Mouse (Mus musculus) intestine, postnatal 0 days (tissue): Measurements from ENCODE around the gene Insrr. TPM values are rescaled to one million over a fixed set of nuclear protein-coding genes. Genes with fewer than 3 reads are reported as not detected.
A peak's percentile ranks its signal among the peaks of the same experiment; 100 is the strongest.

Source experiments
- ATAC-seq: fragments of 200-750 bp; cut with Nextera tagmentation; 2 replicates; pipeline ENCODE4 v1.8.0; 2017; ENCODE audit warnings: mild to moderate bottlenecking, moderate TSS enrichment, moderate library complexity
- H3K27ac ChIP-seq: fragments of 300-500 bp; sonication (generic); 2 replicates; pipeline ENCODE4 v1.5.1; 2014; ENCODE audit warnings: mild to moderate bottlenecking, low read depth, low read length, moderate library complexity
- H3K27me3 ChIP-seq: fragments of 300-500 bp; sonication (generic); replicated peaks from 2 replicates; pipeline ENCODE4 v1.6.1; 2014; ENCODE audit warnings: low read length, mixed read lengths; ENCODE audit not compliant: control insufficient read depth, insufficient read depth
- H3K36me3 ChIP-seq: fragments of 300-500 bp; sonication (generic); 2 replicates; pipeline ENCODE4 v1.6.1; 2014; ENCODE audit warnings: mild to moderate bottlenecking, moderate library complexity; ENCODE audit not compliant: control insufficient read depth, insufficient read depth
- H3K4me1 ChIP-seq: fragments of 300-500 bp; sonication (generic); replicated peaks from 2 replicates; pipeline ENCODE4 v1.6.1; 2014; ENCODE audit warnings: antibody characterized with exemption, low read length, mixed read lengths; ENCODE audit not compliant: control insufficient read depth, insufficient read depth
- H3K4me2 ChIP-seq: fragments of 300-500 bp; sonication (generic); replicated peaks from 2 replicates; pipeline ENCODE4 v1.6.1; 2014; ENCODE audit warnings: low read depth, mild to moderate bottlenecking, moderate library complexity
- H3K4me3 ChIP-seq: fragments of 300-500 bp; sonication (generic); 2 replicates; pipeline ENCODE4 v1.5.1; 2014; ENCODE audit warnings: low read depth, low read length
- H3K9ac ChIP-seq: fragments of 300-500 bp; sonication (generic); 2 replicates; pipeline ENCODE4 v1.6.1; 2014; ENCODE audit warnings: mild to moderate bottlenecking, low read depth, low read length
- H3K9me3 ChIP-seq: fragments of 300-500 bp; sonication (generic); 2 replicates; pipeline ENCODE4 v1.6.1; 2016; ENCODE audit warnings: mixed run types; ENCODE audit not compliant: control insufficient read depth
- CTCF ChIP-seq: sonication (generic); IDR thresholded peaks from 2 replicates; pipeline ENCODE4 v1.5.1; 2016; ENCODE audit warnings: low read depth, mild to moderate bottlenecking, control low read depth, antibody characterized with exemption, moderate library complexity
- WGBS: fragments of 180-500 bp; shearing (Covaris S2); extraction: QIAGEN DNeasy Blood & Tissue Kit; methylation state at CpG from one replicate; pipeline ENCODE4 v1.1.7; 2014; 5-methylcytosine and 5-hydroxymethylcytosine counted together
- polyA plus RNA-seq: library from polyadenylated mRNA; unstranded; fragments of >200 nt; fragmentation: Nextera tagmentation; extraction: Ambion mirVana; gene quantifications from 2 replicates; pipeline ENCODE4 v1.2.1, GENCODE M21; 2015

The Insrr gene
- polyA plus RNA-seq, 1 experiment from 2014 or later = 0.05 TPM

DNA sequence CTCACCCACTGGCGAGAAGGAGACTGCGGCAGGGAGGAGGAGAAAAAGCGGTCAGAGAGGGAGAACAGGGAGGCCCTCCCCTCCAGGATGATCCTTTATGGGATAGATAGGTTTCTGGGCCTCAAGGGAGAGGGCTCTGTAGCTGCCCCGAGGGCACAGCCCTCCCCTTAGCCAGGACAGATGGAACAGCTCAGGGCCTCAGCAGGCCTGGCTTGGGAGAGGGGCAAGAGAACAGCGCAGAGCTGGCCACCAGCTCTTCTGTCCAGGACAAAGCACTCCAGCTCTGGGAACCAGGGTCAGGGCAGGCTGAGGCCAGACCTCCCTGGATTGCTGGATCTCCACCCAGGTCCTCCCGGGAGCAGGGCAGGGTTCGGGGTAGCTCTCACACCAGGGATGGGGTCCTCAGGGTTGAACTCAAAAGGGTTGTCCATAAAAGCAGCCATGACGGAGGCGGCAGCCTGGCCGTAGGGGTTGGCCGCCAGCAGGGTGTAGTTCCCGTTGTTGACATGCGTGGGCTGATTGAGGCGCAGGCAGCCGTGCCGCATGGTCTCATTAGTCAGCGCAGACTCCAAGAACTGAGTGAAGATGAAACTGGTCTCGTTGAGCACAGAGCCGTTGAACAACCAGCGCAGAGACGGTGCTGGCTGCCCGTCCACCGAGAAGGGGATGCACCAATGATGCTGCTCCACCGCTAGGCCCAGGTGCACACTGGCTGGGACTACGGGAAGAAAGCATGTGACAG, 13.3 kb upstream of the Insrr start:
- no peak for ATAC-seq
- no peak overlapping the region for H3K9ac ChIP-seq
- H3K27me3 ChIP-seq = peaks cover 3% of the 10 kb centered on the region; the same call in 1 of the 2 replicates
- TF ChIP-seq CTCF = no peak
- H3K4me1 ChIP-seq = no peaks in the 10 kb centered on the region
- no peak overlapping the region for H3K27ac ChIP-seq
- WGBS = 84% methylated on average over 25 of the region's 25 CpGs
- H3K4me2 ChIP-seq = no peak overlapping the region
- H3K4me3 ChIP-seq = no peak overlapping the region
- H3K36me3 ChIP-seq = no peaks in the 10 kb centered on the region
- H3K9me3 ChIP-seq = no peaks in the 10 kb centered on the region

DNA sequence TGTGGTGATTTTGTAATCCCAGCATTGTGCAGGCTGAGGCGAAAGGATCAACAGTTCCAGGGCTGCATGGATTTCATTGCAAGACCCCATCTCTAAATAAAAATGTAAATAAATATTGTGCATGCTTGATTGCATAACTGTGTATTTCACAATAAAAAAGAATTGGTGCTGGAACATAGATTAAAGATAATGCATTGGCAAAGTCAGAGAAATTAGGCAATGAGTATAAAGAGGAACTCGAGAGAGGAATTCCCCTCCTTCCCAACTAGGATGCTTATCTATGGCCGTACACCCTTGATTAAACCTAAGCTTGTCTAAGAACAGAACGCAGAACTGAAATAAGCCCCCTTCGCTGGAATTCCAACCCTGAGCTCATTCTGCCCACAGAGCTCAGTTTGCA, 11.6 kb upstream of the Insrr start:
- no peak for TF ChIP-seq CTCF
- Histone ChIP-seq H3K36me3 (no peaks in the 10 kb centered on the region), H3K27me3 (peaks cover 3% of the 10 kb centered on the region; the same call in 1 of the 2 replicates), H3K4me3 (no peak overlapping the region), H3K4me2 (no peak overlapping the region), H3K9ac (no peak overlapping the region), H3K9me3 (no peaks in the 10 kb centered on the region), H3K27ac (no peak overlapping the region), H3K4me1 (no peaks in the 10 kb centered on the region)
- ATAC-seq = no peak
- WGBS = 60% methylated on average over 5 of the region's 5 CpGs

DNA sequence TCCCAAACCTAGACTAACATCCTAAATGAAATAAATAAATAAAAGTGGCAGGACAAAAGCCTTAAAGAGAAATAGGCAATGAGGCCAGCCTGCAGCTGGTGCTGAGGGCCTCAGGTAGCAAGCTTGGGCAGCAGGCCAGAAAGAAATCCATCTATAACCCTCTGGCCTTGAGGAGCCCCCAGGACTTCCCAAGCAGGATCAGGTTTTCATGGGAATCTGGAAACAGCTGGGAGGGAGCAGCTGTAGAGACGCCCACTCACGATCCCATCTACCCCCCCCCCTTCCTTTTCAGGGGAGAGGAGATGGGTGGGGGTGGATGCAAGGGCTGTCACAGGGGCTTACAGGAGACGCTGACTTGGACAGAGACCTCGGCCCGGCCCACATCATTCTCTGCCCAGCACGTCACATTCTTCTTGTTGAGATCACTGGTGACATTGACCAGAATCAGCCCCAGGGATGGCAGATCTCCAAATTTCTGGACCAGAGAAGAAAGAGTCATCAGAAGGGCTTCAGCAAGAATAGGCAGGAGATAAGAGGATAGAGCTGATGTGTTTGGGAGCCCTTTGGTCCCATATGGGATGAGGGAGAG, 11.0 kb upstream of the Insrr start:
- no peaks in the 10 kb centered on the region for H3K36me3 ChIP-seq
- no peak overlapping the region for H3K4me3 ChIP-seq
- H3K9me3 ChIP-seq = no peaks in the 10 kb centered on the region
- no peak overlapping the region for H3K4me2 ChIP-seq
- H3K9ac ChIP-seq = no peak overlapping the region
- TF ChIP-seq CTCF = no peak
- 29% methylated on average over 6 of the region's 6 CpGs for WGBS
- H3K4me1 ChIP-seq = no peaks in the 10 kb centered on the region
- ATAC-seq = no peak
- no peak overlapping the region for H3K27ac ChIP-seq
- H3K27me3 ChIP-seq = 0 out of 2 replicates have a peak, but pooled peaks cover 3% of the 10 kb centered on the region

DNA sequence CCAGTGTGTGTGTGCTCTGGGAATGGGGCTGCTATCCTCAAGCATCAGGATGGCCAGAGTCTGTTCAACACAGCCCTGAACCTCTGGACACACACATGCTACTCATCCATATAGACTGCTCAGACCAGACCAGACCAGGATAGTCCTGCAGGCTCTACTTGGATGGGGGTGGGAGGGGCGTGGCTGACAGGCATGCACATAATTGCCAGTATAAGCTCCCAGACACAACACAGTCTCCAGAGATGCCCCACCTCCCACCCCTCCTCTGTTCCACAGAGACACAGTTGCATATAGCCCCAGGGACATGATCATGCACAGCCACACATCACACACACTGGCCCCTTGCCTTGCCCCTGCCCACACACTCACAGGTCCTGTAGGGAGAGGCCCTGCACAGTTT, 7.5 kb upstream of the Insrr start:
- H3K9ac ChIP-seq = 0 out of 2 replicates have a peak overlapping the region, but pooled peaks have one; percentile 26
- no peaks in the 10 kb centered on the region for H3K36me3 ChIP-seq
- no peak for TF ChIP-seq CTCF
- peaks cover 22% of the 10 kb centered on the region for H3K27me3 ChIP-seq
- no peak overlapping the region for H3K27ac ChIP-seq
- 50% methylated on average over 1 of the region's 1 CpGs for WGBS
- no peaks in the 10 kb centered on the region for H3K4me1 ChIP-seq
- no peak overlapping the region for H3K4me2 ChIP-seq
- ATAC-seq = no peak
- H3K4me3 ChIP-seq = no peak overlapping the region
- H3K9me3 ChIP-seq = no peaks in the 10 kb centered on the region

DNA sequence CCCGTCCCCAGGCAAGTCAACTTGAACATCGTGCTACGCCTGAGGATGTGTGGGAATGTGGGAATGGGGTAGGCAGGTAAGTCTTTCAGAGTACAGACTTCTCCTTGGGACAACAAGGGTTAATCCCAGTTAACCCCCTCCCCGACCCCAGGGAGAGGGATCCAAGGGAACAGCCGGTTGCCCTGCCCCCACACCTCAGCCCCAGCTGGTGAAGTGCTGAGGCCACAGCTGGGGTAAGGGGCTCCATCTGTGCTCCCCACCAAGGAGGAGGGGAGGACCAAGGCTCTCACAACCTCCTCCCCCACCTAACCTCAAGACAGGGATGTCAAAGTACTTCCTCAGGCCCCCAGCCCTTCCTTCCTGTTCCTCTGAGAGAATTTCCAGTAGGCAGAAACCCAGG, 7.0 kb upstream of the Insrr start:
- no peak overlapping the region for H3K27ac ChIP-seq
- H3K4me2 ChIP-seq = no peak overlapping the region
- no peak for TF ChIP-seq CTCF
- no peak for ATAC-seq
- H3K36me3 ChIP-seq = no peaks in the 10 kb centered on the region
- H3K9ac ChIP-seq = 0 out of 2 replicates have a peak overlapping the region, but pooled peaks have one; percentile 26
- H3K9me3 ChIP-seq = no peaks in the 10 kb centered on the region
- H3K27me3 ChIP-seq = peaks cover 28% of the 10 kb centered on the region
- 42% methylated on average over 5 of the region's 5 CpGs for WGBS
- H3K4me1 ChIP-seq = peaks cover 3% of the 10 kb centered on the region; the same call in 1 of the 2 replicates
- no peak overlapping the region for H3K4me3 ChIP-seq

DNA sequence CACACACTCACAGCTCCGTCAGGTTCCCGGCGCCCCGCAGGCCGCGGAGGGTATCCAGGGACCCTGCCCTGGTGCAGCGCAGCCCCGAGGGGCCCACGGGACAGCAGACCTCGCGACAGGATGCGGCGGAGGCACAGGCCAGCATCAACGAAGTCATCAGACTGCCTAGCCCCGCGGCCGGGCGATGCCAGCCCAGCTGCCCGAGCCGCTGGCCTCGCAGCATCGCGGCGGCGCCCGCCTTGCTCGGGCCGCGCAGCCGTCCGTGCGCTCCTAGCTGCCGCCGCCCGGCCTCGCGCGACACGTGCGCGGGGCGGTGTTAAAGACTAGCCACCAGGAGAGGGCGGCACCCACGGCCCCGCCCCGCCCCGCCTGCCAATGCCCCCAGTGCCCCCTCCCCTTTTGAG, 1.8 kb upstream of the Insrr start, which contains the start of gene Ntrk1:
Gene Ntrk1, minus strand, starts transcription at position 241 of the 404 bp plus-strand sequence.
- no peak for ATAC-seq
- peaks cover 8% of the 10 kb centered on the region; the same call in 1 of the 2 replicates for H3K4me1 ChIP-seq
- H3K36me3 ChIP-seq = no peaks in the 10 kb centered on the region
- no peak within 1 kb of the TSS for H3K27ac ChIP-seq
- peak within 1 kb of the TSS; percentile 29 for H3K4me3 ChIP-seq
- H3K9me3 ChIP-seq = no peaks in the 10 kb centered on the region
- peak within 1 kb of the TSS; percentile 56 for H3K4me2 ChIP-seq
- H3K27me3 ChIP-seq = peaks cover 76% of the 10 kb centered on the region
- no peak for TF ChIP-seq CTCF
- 1% methylated on average over 42 of the region's 47 CpGs for WGBS
- no peak within 1 kb of the TSS for H3K9ac ChIP-seq
